Comparison of ENCODE assay signal across 18 mouse cellular contexts in genomic region chr3:78880072-78880471, GRCm38 (mm10).
A peak's percentile ranks its signal among the peaks of the same experiment; 100 is the strongest.
DNase-seq lines count a peak whose midpoint lies in the region; ATAC-seq and TF ChIP-seq lines count a peak whose summit lies in the region.
"Had no signal": no experiment of that assay in that cellular context is flagged by ENCODE, and none has a peak within 500 bp of the region (broad histone marks: within the 10 kb centered on the region; RNA-seq: fewer than 3 reads in every experiment).

No protein-coding gene starts in this region.

- H3K27me3 ChIP-seq in lung, embryonic 14.5 days (ENCODE audit: insufficient read depth, low read length), result no peaks in the 10 kb centered on the region
- no peaks in the 10 kb centered on the region for H3K27me3 ChIP-seq in neural tube, embryonic 12.5 days (replicated peaks)
- H3K27me3 ChIP-seq: forebrain, embryonic 13.5 days; heart, embryonic 12.5 days had no signal

- H3K4me2 ChIP-seq in lung, embryonic 14.5 days, result peak overlapping the region; percentile 26; the same call in 1 of the 2 replicates
- peak overlapping the region; percentile 28; the same call in 1 of the 2 replicates for H3K4me2 ChIP-seq in neural tube, embryonic 12.5 days (replicated peaks)
- H3K4me2 ChIP-seq: forebrain, embryonic 13.5 days; heart, embryonic 12.5 days had no signal

- no peak for TF ChIP-seq CTCF in lung, embryonic 14.5 days (IDR thresholded peaks at IDR 0.05; ENCODE audit: low read depth)

- no peak overlapping the region for H3K9ac ChIP-seq in lung, embryonic 14.5 days
- H3K9ac ChIP-seq in neural tube, embryonic 12.5 days, result no peak overlapping the region
- H3K9ac ChIP-seq: forebrain, embryonic 13.5 days; forebrain, postnatal 0 days; heart, embryonic 12.5 days had no signal

- H3K9me3 ChIP-seq in lung, embryonic 14.5 days (ENCODE audit: low read depth, low read length), result no peaks in the 10 kb centered on the region
- H3K9me3 ChIP-seq in neural tube, embryonic 12.5 days, result no peaks in the 10 kb centered on the region
- H3K9me3 ChIP-seq: embryonic facial prominence, embryonic 10.5 days; forebrain, embryonic 13.5 days; heart, embryonic 12.5 days had no signal

- no peak for DNase-seq in lung, embryonic 14.5 days
- DNase-seq in lung, adult 18-20 months, result no peak
- DNase-seq in R1 (ENCODE audit: low read depth, low spot score) (peak; percentile 47), ZHBTc4 (ENCODE audit: low read depth, low spot score) (peak; percentile 21), MN1 (ENCODE audit: low spot score) (no peak)
- no peak for DNase-seq in right cerebral cortex, postnatal 14 days
- DNase-seq in testis, postnatal 10 days (ENCODE audit: low spot score), result no peak
- DNase-seq: adrenal gland, postnatal 25 days; cerebellum, adult 2 months; cerebellum, postnatal 10 days; forebrain, postnatal 0 days; gastrocnemius, adult 2 months; gastrocnemius, postnatal 25 days had no signal

- H3K36me3 ChIP-seq in lung, embryonic 14.5 days (ENCODE audit: insufficient read depth), result no peaks in the 10 kb centered on the region
- H3K36me3 ChIP-seq in neural tube, embryonic 12.5 days, result no peaks in the 10 kb centered on the region
- H3K36me3 ChIP-seq: embryonic facial prominence, embryonic 10.5 days; heart, embryonic 12.5 days had no signal

- H3K4me1 ChIP-seq in lung, embryonic 14.5 days (ENCODE audit: insufficient read depth), result peaks cover 5% of the 10 kb centered on the region; the same call in 1 of the 2 replicates
- no peaks in the 10 kb centered on the region for H3K4me1 ChIP-seq in neural tube, embryonic 12.5 days
- H3K4me1 ChIP-seq: embryonic facial prominence, embryonic 10.5 days; forebrain, embryonic 13.5 days; heart, embryonic 12.5 days had no signal

- H3K4me3 ChIP-seq in lung, embryonic 14.5 days (ENCODE audit: low read depth, low read length), result no peak overlapping the region
- no peak overlapping the region for H3K4me3 ChIP-seq in neural tube, embryonic 12.5 days
- H3K4me3 ChIP-seq: embryonic facial prominence, embryonic 10.5 days; forebrain, embryonic 13.5 days; gastrocnemius, adult 2 months; heart, embryonic 12.5 days had no signal

- WGBS in lung, embryonic 14.5 days, result 56% methylated on average over 13 of the region's 13 CpGs
- WGBS in neural tube, embryonic 12.5 days, result 64% methylated on average over 13 of the region's 13 CpGs

- H3K27ac ChIP-seq in lung, embryonic 14.5 days (ENCODE audit: low read depth), result no peak overlapping the region
- no peak overlapping the region for H3K27ac ChIP-seq in neural tube, embryonic 12.5 days
- H3K27ac ChIP-seq: embryonic facial prominence, embryonic 10.5 days; forebrain, embryonic 13.5 days; gastrocnemius, adult 2 months had no signal

- ATAC-seq in lung, embryonic 14.5 days (ENCODE audit: insufficient read depth), result peak; percentile 43; the same call in 1 of the 2 replicates
- peak; percentile 76 for ATAC-seq in neural tube, embryonic 12.5 days (ENCODE audit: low FRiP score, low read depth)
- ATAC-seq: activated CD4-positive, CD25-positive, alpha-beta regulatory T cell, adult 4 months; forebrain, embryonic 13.5 days; forebrain, postnatal 0 days had no signal

Comparison
In these comparisons a context has a peak if more than half of its experiments do, and no peak if none do; other contexts are left out.
1. DNase-seq: peak in R1 (single experiment) and ZHBTc4 (single experiment); none in lung, embryonic 14.5 days (single experiment), lung, adult 18-20 months (0 of 2), MN1 (single experiment), right cerebral cortex, postnatal 14 days (single experiment) and testis, postnatal 10 days (single experiment).